Mouse (Mus musculus): ENCODE measurements around the gene Akr1d1.

DNA sequence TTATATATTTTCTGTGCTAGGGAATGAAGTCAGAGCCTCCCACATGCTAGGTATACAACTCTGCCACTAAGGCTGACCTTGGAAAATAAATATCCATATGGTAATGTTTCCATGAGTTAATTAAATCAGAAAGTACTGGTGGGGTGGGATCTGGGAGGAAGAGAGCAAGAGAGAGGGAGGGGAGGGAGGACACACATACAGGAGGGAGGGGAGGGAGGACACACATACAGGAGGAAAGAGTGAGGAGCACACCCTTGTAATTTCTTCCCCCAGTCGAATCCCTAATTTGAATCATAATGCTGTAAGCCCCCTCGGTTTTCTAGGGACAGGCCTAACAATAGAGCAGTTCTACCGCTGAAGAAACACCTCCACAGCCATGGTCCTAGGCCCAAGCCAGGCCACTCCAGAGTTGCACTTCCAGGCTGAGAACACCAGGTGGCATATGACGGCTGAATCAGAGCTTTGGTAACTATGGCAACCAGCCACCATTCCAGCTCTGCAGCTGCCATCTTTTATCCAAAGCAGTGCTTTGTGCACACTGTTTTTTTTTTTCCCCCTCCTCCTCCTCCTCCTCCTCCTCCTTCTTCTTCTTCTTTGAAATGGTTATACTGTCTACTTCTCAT, 59.5 kb downstream of the Akr1d1 start:
- TF ChIP-seq POLR2A (IDR thresholded peaks at IDR 0.05; ENCODE audit: low read depth, low read length) (no peak), CTCF (conservative IDR thresholded peaks at IDR 0.05; ENCODE audit: insufficient read depth, insufficient read length, low read depth, low read length) (peak; percentile 89)
